Mouse (Mus musculus): Measurements from ENCODE around the gene Cbfb. TPM values are rescaled to one million over a fixed set of nuclear protein-coding genes. Genes with fewer than 3 reads are reported as not detected.

Cbfb gene
- polyA plus RNA-seq, 1 experiment from 2014 or later: 85.2 TPM

DNA sequence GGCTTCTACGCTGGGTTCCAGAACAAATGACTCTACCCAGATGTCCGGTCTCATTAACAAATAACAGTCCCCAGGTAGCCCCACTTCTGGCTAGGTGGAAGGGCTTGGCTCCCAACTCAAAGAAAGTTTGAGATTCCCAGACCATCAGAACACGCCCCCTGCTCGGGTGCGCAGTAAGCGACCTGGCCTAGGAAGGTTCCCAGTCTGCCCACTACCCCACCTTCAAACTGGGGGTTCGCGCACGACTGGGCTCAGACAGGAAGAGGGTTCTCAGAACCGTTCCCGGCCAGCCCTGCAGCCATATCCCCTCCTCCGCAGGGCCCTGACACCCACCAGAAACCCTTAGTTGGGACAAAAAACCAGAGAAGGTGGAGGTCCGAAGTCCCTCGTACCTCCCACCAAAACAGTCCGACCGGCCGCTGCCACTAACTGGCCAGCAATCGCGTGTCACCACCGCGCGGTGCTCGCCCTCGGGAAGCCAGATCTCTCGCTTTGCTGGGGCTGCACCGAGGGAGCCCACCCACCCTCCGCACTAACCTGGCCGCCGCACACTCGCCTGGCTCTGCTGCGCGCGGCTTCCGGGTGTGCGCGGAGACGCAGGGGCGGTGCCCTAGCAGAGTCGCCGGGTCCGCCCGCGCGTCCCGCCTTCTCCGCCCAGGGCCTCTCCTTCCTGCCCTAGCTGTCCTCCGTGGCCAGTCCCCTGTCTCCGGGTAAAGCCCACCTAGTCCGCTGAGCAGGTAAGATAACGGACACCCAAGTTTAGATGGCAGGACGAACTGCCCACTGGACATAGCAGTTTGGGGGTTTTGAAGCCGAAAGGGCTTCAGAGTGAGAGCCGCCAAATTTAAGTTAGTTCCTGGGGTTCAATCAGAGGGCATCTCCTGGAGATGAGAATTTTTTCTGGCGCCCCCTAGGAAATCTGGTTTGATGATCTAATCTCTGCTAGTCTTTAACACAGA lies 93.8 kb downstream of the Cbfb start, which contains the start of the genes Tradd and Fbxl8:
Tradd (minus strand) TSS at position 586 of the 959 bp plus-strand sequence.
Fbxl8 (plus strand) TSS at position 625 of the 959 bp plus-strand sequence.
- no peaks in the 10 kb centered on the region for H3K36me3 ChIP-seq (ENCODE audit: insufficient read depth)
- H3K27me3 ChIP-seq (ENCODE audit: insufficient read depth, low read length): peaks cover 51% of the 10 kb centered on the region
- peak within 1 kb of the TSS; percentile 64 for H3K9ac ChIP-seq
- no peaks in the 10 kb centered on the region for H3K9me3 ChIP-seq (ENCODE audit: low read depth, low read length)
- H3K4me2 ChIP-seq: peak within 1 kb of the TSS; percentile 73
- H3K27ac ChIP-seq (ENCODE audit: low read depth): no peak within 1 kb of the TSS
- peak within 1 kb of the TSS; percentile 71 for H3K4me3 ChIP-seq (ENCODE audit: low read depth, low read length)
- DNase-seq: peak; percentile 83
- peak; percentile 64; the same call in 1 of the 2 replicates for ATAC-seq (ENCODE audit: insufficient read depth)
- WGBS: under 1% methylated on average over 54 of the region's 54 CpGs
- H3K4me1 ChIP-seq (ENCODE audit: insufficient read depth): peaks cover 19% of the 10 kb centered on the region
- peak; percentile 29; the same call in 1 of the 2 replicates for TF ChIP-seq CTCF (IDR thresholded peaks at IDR 0.05; ENCODE audit: low read depth)

DNA sequence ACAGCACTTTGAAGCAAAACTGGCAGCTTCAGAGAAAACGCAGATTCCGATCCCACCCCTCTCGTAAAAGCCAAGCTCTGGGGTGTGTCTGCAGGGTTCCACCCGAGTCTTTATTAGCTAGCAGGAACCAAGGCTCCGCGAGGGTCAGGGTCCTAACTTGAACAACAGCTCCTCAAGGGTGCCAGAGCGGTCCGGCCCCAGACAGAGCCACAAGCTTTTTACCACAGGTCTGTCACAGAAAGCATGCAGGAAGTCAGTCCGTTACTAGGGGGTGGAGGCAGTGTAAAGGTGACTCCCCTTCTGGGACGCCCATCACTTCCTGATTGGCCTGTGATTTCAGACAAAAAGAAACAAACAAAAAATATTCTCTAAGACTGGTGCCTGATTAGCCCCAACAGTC lies 94.7 kb downstream of the Cbfb start:
- WGBS: 13% methylated on average over 10 of the region's 10 CpGs
- H3K27me3 ChIP-seq (ENCODE audit: insufficient read depth, low read length): peaks cover 52% of the 10 kb centered on the region

DNA sequence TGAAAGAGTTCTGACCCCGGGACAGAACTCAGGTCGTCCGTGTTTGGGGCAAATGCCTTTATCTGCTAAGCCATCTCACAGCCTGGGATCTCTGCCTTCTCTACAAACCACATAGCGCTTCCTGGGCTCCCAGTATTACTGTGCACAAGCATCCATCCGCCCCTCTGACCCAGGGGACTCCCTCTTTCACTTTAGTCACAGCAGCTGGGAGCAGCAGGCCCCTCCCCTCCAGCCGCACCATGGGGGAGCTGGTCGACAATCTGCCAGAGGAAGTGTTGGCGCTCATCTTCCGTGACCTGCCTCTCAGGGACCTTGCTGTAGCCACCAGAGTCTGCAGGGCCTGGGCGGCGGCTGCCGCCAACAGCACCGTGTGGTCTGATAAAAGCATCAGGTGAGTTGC lies 96.3 kb downstream of the Cbfb start:
- H3K4me2 ChIP-seq: no peak overlapping the region
- ATAC-seq (ENCODE audit: insufficient read depth): no peak

More for the DNA sequence above, 94.7 kb downstream of the Cbfb start:
- TF ChIP-seq CTCF (IDR thresholded peaks at IDR 0.05; ENCODE audit: low read depth): no peak
- peak overlapping the region; percentile 64 for H3K9ac ChIP-seq
- peak overlapping the region; percentile 71 for H3K4me3 ChIP-seq (ENCODE audit: low read depth, low read length)
- peaks cover 22% of the 10 kb centered on the region for H3K4me1 ChIP-seq (ENCODE audit: insufficient read depth)
- H3K9me3 ChIP-seq (ENCODE audit: low read depth, low read length): no peaks in the 10 kb centered on the region
- no peak for ATAC-seq (ENCODE audit: insufficient read depth)
- no peak for DNase-seq
- H3K27ac ChIP-seq (ENCODE audit: low read depth): no peak overlapping the region
- H3K4me2 ChIP-seq: peak overlapping the region; percentile 73
- no peaks in the 10 kb centered on the region for H3K36me3 ChIP-seq (ENCODE audit: insufficient read depth)

More for the DNA sequence above, 96.3 kb downstream of the Cbfb start:
- Histone ChIP-seq H3K9ac (no peak overlapping the region), H3K27ac (ENCODE audit: low read depth) (no peak overlapping the region), H3K4me3 (ENCODE audit: low read depth, low read length) (no peak overlapping the region), H3K4me1 (ENCODE audit: insufficient read depth) (peaks cover 30% of the 10 kb centered on the region), H3K9me3 (ENCODE audit: low read depth, low read length) (no peaks in the 10 kb centered on the region), H3K36me3 (ENCODE audit: insufficient read depth) (no peaks in the 10 kb centered on the region), H3K27me3 (ENCODE audit: insufficient read depth, low read length) (peaks cover 60% of the 10 kb centered on the region)
- DNase-seq: no peak
- no peak for TF ChIP-seq CTCF (IDR thresholded peaks at IDR 0.05; ENCODE audit: low read depth)
- 21% methylated on average over 13 of the region's 13 CpGs for WGBS

Other genes with a start within 250 kb of the Cbfb start
- gene Ces2e, start 244.4 kb upstream of the Cbfb start, polyA plus RNA-seq (2014; fragmentation: Nextera tagmentation; extraction: Ambion mirVana): 0.12 and 0.14 TPM in 2 replicates
- not detected in 2 replicates for gene Ces2f, start 223.3 kb upstream of the Cbfb start, polyA plus RNA-seq (2014; fragmentation: Nextera tagmentation; extraction: Ambion mirVana)
- gene Ces2g, start 209.0 kb upstream of the Cbfb start, polyA plus RNA-seq (2014; fragmentation: Nextera tagmentation; extraction: Ambion mirVana): 0.84 and 1.5 TPM in 2 replicates
- not detected in 2 replicates for gene Ces2h, start 169.8 kb upstream of the Cbfb start, polyA plus RNA-seq (2014; fragmentation: Nextera tagmentation; extraction: Ambion mirVana)
- gene Ces3a, start 122.1 kb upstream of the Cbfb start, polyA plus RNA-seq (2014; fragmentation: Nextera tagmentation; extraction: Ambion mirVana): not detected in 2 replicates
- not detected in 2 replicates for gene Ces3b, start 86.9 kb upstream of the Cbfb start, polyA plus RNA-seq (2014; fragmentation: Nextera tagmentation; extraction: Ambion mirVana)
- gene Ces4a, start 38.9 kb upstream of the Cbfb start, polyA plus RNA-seq (2014; fragmentation: Nextera tagmentation; extraction: Ambion mirVana): not detected in 2 replicates
- 35.4 and 36.1 TPM in 2 replicates for gene D230025D16Rik, start 54.5 kb downstream of the Cbfb start, polyA plus RNA-seq (2014; fragmentation: Nextera tagmentation; extraction: Ambion mirVana)
- gene B3gnt9, start 84.5 kb downstream of the Cbfb start, polyA plus RNA-seq (2014; fragmentation: Nextera tagmentation; extraction: Ambion mirVana): 17.4 and 21.2 TPM in 2 replicates
- 24.3 and 26.1 TPM in 2 replicates for gene Tradd, start 93.9 kb downstream of the Cbfb start, polyA plus RNA-seq (2014; fragmentation: Nextera tagmentation; extraction: Ambion mirVana)
- 3.8 and 4.6 TPM in 2 replicates for gene Fbxl8, start 94.0 kb downstream of the Cbfb start, polyA plus RNA-seq (2014; fragmentation: Nextera tagmentation; extraction: Ambion mirVana)
- 0.33 and 0.34 TPM in 2 replicates for gene Hsf4, start 99.1 kb downstream of the Cbfb start, polyA plus RNA-seq (2014; fragmentation: Nextera tagmentation; extraction: Ambion mirVana)
- gene Nol3, start 105.5 kb downstream of the Cbfb start, polyA plus RNA-seq (2014; fragmentation: Nextera tagmentation; extraction: Ambion mirVana): 0.61 and 1.1 TPM in 2 replicates
- gene 4931428F04Rik, start 119.2 kb downstream of the Cbfb start, polyA plus RNA-seq (2014; fragmentation: Nextera tagmentation; extraction: Ambion mirVana): 9.0 and 9.5 TPM in 2 replicates
- gene Exoc3l, start 125.4 kb downstream of the Cbfb start, polyA plus RNA-seq (2014; fragmentation: Nextera tagmentation; extraction: Ambion mirVana): 31.9 and 33.3 TPM in 2 replicates
- gene E2f4, start 127.0 kb downstream of the Cbfb start, polyA plus RNA-seq (2014; fragmentation: Nextera tagmentation; extraction: Ambion mirVana): 102 and 112 TPM in 2 replicates
- gene Elmo3, start 134.9 kb downstream of the Cbfb start, polyA plus RNA-seq (2014; fragmentation: Nextera tagmentation; extraction: Ambion mirVana): 5.2 and 8.0 TPM in 2 replicates
- gene Lrrc29, start 155.6 kb downstream of the Cbfb start, polyA plus RNA-seq (2014; fragmentation: Nextera tagmentation; extraction: Ambion mirVana): 2.7 and 3.1 TPM in 2 replicates
- gene Tmem208, start 155.7 kb downstream of the Cbfb start, polyA plus RNA-seq (2014; fragmentation: Nextera tagmentation; extraction: Ambion mirVana): 108 and 115 TPM in 2 replicates
- 15.8 and 18.8 TPM in 2 replicates for gene Fhod1, start 177.3 kb downstream of the Cbfb start, polyA plus RNA-seq (2014; fragmentation: Nextera tagmentation; extraction: Ambion mirVana)
- 9.9 and 10.9 TPM in 2 replicates for gene Slc9a5, start 178.2 kb downstream of the Cbfb start, polyA plus RNA-seq (2014; fragmentation: Nextera tagmentation; extraction: Ambion mirVana)
- gene Plekhg4, start 202.6 kb downstream of the Cbfb start, polyA plus RNA-seq (2014; fragmentation: Nextera tagmentation; extraction: Ambion mirVana): 1.8 and 1.9 TPM in 2 replicates
- gene Kctd19, start 242.8 kb downstream of the Cbfb start, polyA plus RNA-seq (2014; fragmentation: Nextera tagmentation; extraction: Ambion mirVana): 0.12 and 0.32 TPM in 2 replicates
- 0.34 and 0.50 TPM in 2 replicates for gene Lrrc36, start 242.9 kb downstream of the Cbfb start, polyA plus RNA-seq (2014; fragmentation: Nextera tagmentation; extraction: Ambion mirVana)

Measured in lung, embryonic 14.5 days (tissue).